ENCODE assay signal across 9 mouse cellular contexts in genomic region chr3:95263089-95263739, GRCm38 (mm10). TPM values are rescaled to one million over a fixed set of nuclear protein-coding genes. Genes with fewer than 3 reads are reported as not detected.
DNase-seq lines count a peak whose midpoint lies in the region; ATAC-seq and TF ChIP-seq lines count a peak whose summit lies in the region.
"Had no signal": no experiment of that assay in that cellular context is flagged by ENCODE, and none has a peak within 500 bp of the region (broad histone marks: within the 10 kb centered on the region; RNA-seq: fewer than 3 reads in every experiment).

No protein-coding gene starts in this region.

- peak; percentile 85 to 87 for DNase-seq in B cell, adult 2 months
- peak; percentile 56 for DNase-seq in c-Kit-positive CD71-positive TER-119-negative erythroid progenitor cells, embryonic 14.5 days (ENCODE audit: low read depth)
- peak; percentile 97 for DNase-seq in kidney, adult 9 months
- DNase-seq in liver, embryonic 13.5 days: peak; percentile 67
- DNase-seq in ovary, postnatal 36 days (ENCODE audit: low spot score): peak; percentile 67
- peak; percentile 91 for DNase-seq in thymus, postnatal 4 days

- H3K9me3 ChIP-seq in E14TG2a.4 (ENCODE audit: low read length): no peaks in the 10 kb centered on the region
- H3K9me3 ChIP-seq in liver, embryonic 13.5 days (replicated peaks): no peaks in the 10 kb centered on the region
- H3K9me3 ChIP-seq: heart, embryonic 15.5 days had no signal

- no peaks in the 10 kb centered on the region for H3K27me3 ChIP-seq in E14TG2a.4 (ENCODE audit: insufficient read depth, low read length)
- no peaks in the 10 kb centered on the region for H3K27me3 ChIP-seq in liver, embryonic 13.5 days
- H3K27me3 ChIP-seq: heart, embryonic 15.5 days had no signal

- H3K27ac ChIP-seq in liver, embryonic 13.5 days: peak overlapping the region; percentile 63
- H3K27ac ChIP-seq: heart, embryonic 15.5 days had no signal

- 36% methylated on average over 11 of the region's 11 CpGs for WGBS in liver, embryonic 13.5 days (ENCODE audit: insufficient replicate concordance)

- H3K36me3 ChIP-seq in E14TG2a.4 (ENCODE audit: insufficient read depth, low read length): peaks cover 99% of the 10 kb centered on the region
- H3K36me3 ChIP-seq in liver, embryonic 13.5 days: peaks cover 72% of the 10 kb centered on the region

- no peak overlapping the region for H3K4me3 ChIP-seq in E14TG2a.4 (replicated peaks; ENCODE audit: low read length)
- H3K4me3 ChIP-seq in liver, embryonic 13.5 days (replicated peaks): no peak overlapping the region
- H3K4me3 ChIP-seq: heart, embryonic 15.5 days had no signal

- no peak overlapping the region for H3K9ac ChIP-seq in liver, embryonic 13.5 days
- H3K9ac ChIP-seq: heart, embryonic 15.5 days had no signal

- peak; percentile 97 for ATAC-seq in granulocyte monocyte progenitor cell, adult 5-6 weeks (replicated peaks; ENCODE audit: poor library complexity, severe bottlenecking)
- peak; percentile 78 for ATAC-seq in liver, embryonic 13.5 days (ENCODE audit: low read depth)

- no peak overlapping the region for H3K4me2 ChIP-seq in liver, embryonic 13.5 days
- H3K4me2 ChIP-seq: heart, embryonic 15.5 days had no signal

- H3K4me1 ChIP-seq in E14TG2a.4 (replicated peaks; ENCODE audit: low read depth, low read length): peaks cover 52% of the 10 kb centered on the region
- H3K4me1 ChIP-seq in liver, embryonic 13.5 days (replicated peaks): 0 out of 2 replicates have a peak, but pooled peaks cover 11% of the 10 kb centered on the region
- H3K4me1 ChIP-seq: heart, embryonic 15.5 days had no signal

- peak; percentile 57 for TF ChIP-seq CTCF in E14TG2a.4 (conservative IDR thresholded peaks at IDR 0.05; ENCODE audit: low read length)

RNA-seq across cellular contexts. Expression of gene Bnipl, which starts 12.2 kb away (rescaled TPM):
- 0.88 TPM in 1 of 2 replicates, not detected in the other for total RNA-seq in granulocyte monocyte progenitor cell, adult 5-6 weeks (2014; fragmentation: Nextera tagmentation)
- not detected in 2 replicates for total RNA-seq in granulocyte monocyte progenitor cell, adult 5-6 weeks (2017)
- polyA plus RNA-seq in liver, embryonic 13.5 days (2015; fragmentation: Nextera tagmentation; extraction: Ambion mirVana): not detected in 2 replicates

RNA-seq across cellular contexts. Expression of gene Mindy1, which starts 17.9 kb away (rescaled TPM):
- total RNA-seq in granulocyte monocyte progenitor cell, adult 5-6 weeks (2014; fragmentation: Nextera tagmentation): 26.9 and 56.5 TPM in 2 replicates
- 22.8 and 30.0 TPM in 2 replicates for total RNA-seq in granulocyte monocyte progenitor cell, adult 5-6 weeks (2017)
- 17.0 and 18.6 TPM in 2 replicates for polyA plus RNA-seq in liver, embryonic 13.5 days (2015; fragmentation: Nextera tagmentation; extraction: Ambion mirVana)

RNA-seq across cellular contexts. Expression of gene Prune1, which starts 18.7 kb away (rescaled TPM):
- total RNA-seq in granulocyte monocyte progenitor cell, adult 5-6 weeks (2014; fragmentation: Nextera tagmentation): 17.8 and 25.4 TPM in 2 replicates
- total RNA-seq in granulocyte monocyte progenitor cell, adult 5-6 weeks (2017): 9.3 and 11.3 TPM in 2 replicates
- 8.6 and 11.0 TPM in 2 replicates for polyA plus RNA-seq in liver, embryonic 13.5 days (2015; fragmentation: Nextera tagmentation; extraction: Ambion mirVana)

RNA-seq across cellular contexts. Expression of gene Gm128, which starts 21.8 kb away (rescaled TPM):
- total RNA-seq in granulocyte monocyte progenitor cell, adult 5-6 weeks (2014; fragmentation: Nextera tagmentation): 1.0 TPM in 1 of 2 replicates, not detected in the other
- 0.22 and 1.8 TPM in 2 replicates for total RNA-seq in granulocyte monocyte progenitor cell, adult 5-6 weeks (2017)
- 0.16 and 0.21 TPM in 2 replicates for polyA plus RNA-seq in liver, embryonic 13.5 days (2015; fragmentation: Nextera tagmentation; extraction: Ambion mirVana)

RNA-seq across cellular contexts. Expression of gene Mllt11, which starts 31.2 kb away (rescaled TPM):
- total RNA-seq in granulocyte monocyte progenitor cell, adult 5-6 weeks (2014; fragmentation: Nextera tagmentation): 3.2 and 6.9 TPM in 2 replicates
- 1.7 and 1.9 TPM in 2 replicates for total RNA-seq in granulocyte monocyte progenitor cell, adult 5-6 weeks (2017)
- 2.8 and 3.5 TPM in 2 replicates for polyA plus RNA-seq in liver, embryonic 13.5 days (2015; fragmentation: Nextera tagmentation; extraction: Ambion mirVana)
